Mouse (Mus musculus): ENCODE data around the gene Sept9.

DNA sequence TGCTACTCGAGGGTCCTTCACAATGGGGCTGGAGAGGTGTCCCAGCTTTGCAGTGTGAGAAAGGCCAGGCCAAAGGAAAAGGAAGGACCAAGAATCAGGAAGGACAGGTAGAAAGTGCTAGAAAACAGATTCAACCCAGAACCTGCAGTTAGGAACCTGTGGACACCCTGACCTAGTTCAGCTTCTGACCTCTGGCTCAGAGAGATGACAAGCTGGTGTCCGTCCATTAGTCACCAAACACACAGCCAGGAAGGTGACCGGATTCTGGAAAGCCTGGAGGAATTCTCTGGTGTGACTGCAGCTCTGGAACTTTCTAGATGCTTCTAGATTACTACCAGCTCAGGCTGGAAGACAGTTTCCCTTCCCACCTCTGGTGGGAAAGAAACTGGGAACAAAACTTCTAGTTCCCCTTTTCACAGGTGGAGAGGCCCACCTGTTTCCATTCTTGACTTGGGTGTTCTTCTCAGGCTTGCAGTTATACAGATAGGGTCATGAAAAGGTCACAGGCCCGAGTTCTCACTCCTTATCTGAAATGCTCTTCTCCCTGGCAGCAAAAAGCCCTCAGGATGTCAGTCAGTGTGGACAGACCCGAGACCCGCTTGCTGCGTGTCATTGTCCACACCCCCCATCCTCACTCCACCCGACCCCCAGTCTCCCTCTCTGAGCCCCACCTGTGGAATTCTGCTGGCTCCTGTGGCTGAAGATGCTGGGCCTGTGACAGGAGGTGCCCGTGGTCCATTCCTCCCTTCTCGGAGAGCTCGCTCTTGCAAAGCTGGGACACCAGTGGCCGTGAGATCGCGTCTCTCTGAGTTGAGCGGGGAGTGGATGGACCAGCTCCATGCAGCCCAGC, 123.5 kb downstream of the Sept9 start:
- no peak for TF ChIP-seq CTCF (IDR thresholded peaks at IDR 0.05; ENCODE audit: low read depth, low read length)
- no peak for TF ChIP-seq GATA1 (IDR thresholded peaks at IDR 0.05; ENCODE audit: borderline replicate concordance, low read length)

All from G1E (cell line).